Mouse (Mus musculus) embryonic facial prominence, embryonic 12.5 days (tissue): ENCODE measurements around the gene Eps15. TPM values are rescaled to one million over a fixed set of nuclear protein-coding genes. Genes with fewer than 3 reads are reported as not detected.

Experiments used
- ATAC-seq: fragments of 200-750 bp; cut with Nextera tagmentation; 2 replicates; pipeline ENCODE4 v1.8.0; 2017; ENCODE audit not compliant: insufficient number of reproducible peaks, insufficient read depth, low FRiP score, low TSS enrichment
- H3K27ac ChIP-seq: fragments of 300-500 bp; sonication (generic); 2 replicates; pipeline ENCODE4 v1.5.1; 2016; ENCODE audit warnings: mild to moderate bottlenecking
- H3K27me3 ChIP-seq: fragments of 300-500 bp; sonication (generic); 2 replicates; pipeline ENCODE4 v1.6.1; 2016; ENCODE audit warnings: mild to moderate bottlenecking, moderate library complexity
- H3K36me3 ChIP-seq: fragments of 300-500 bp; sonication (generic); 2 replicates; pipeline ENCODE4 v1.6.1; 2016; ENCODE audit warnings: mild to moderate bottlenecking
- H3K4me1 ChIP-seq: fragments of 300-500 bp; sonication (generic); 2 replicates; pipeline ENCODE4 v1.6.1; 2016
- H3K4me2 ChIP-seq: fragments of 300-500 bp; sonication (generic); replicated peaks from 2 replicates; pipeline ENCODE4 v1.6.1; 2016; ENCODE audit warnings: mild to moderate bottlenecking, moderate library complexity
- H3K4me3 ChIP-seq: fragments of 300-500 bp; sonication (generic); 2 replicates; pipeline ENCODE4 v1.5.1; 2016; ENCODE audit warnings: mild to moderate bottlenecking
- H3K9ac ChIP-seq: fragments of 300-500 bp; sonication (generic); 2 replicates; pipeline ENCODE4 v1.6.1; 2016; ENCODE audit warnings: mild to moderate bottlenecking, moderate library complexity
- H3K9me3 ChIP-seq: fragments of 300-500 bp; sonication (generic); 2 replicates; pipeline ENCODE4 v1.6.1; 2016; ENCODE audit warnings: mild to moderate bottlenecking, moderate library complexity
- WGBS: fragments of 180-500 bp; shearing (Covaris S2); methylation state at CpG from one replicate; pipeline ENCODE4 v1.1.7; 2016; 5-methylcytosine and 5-hydroxymethylcytosine counted together
- polyA plus RNA-seq: library from polyadenylated mRNA; unstranded; fragments of >200 nt; fragmentation: Nextera tagmentation; extraction: Ambion mirVana; gene quantifications from 2 replicates; pipeline ENCODE4 v1.2.1, GENCODE M21; 2016

The Eps15 gene
- polyA plus RNA-seq, result 45.9 and 51.1 TPM in 2 replicates

DNA sequence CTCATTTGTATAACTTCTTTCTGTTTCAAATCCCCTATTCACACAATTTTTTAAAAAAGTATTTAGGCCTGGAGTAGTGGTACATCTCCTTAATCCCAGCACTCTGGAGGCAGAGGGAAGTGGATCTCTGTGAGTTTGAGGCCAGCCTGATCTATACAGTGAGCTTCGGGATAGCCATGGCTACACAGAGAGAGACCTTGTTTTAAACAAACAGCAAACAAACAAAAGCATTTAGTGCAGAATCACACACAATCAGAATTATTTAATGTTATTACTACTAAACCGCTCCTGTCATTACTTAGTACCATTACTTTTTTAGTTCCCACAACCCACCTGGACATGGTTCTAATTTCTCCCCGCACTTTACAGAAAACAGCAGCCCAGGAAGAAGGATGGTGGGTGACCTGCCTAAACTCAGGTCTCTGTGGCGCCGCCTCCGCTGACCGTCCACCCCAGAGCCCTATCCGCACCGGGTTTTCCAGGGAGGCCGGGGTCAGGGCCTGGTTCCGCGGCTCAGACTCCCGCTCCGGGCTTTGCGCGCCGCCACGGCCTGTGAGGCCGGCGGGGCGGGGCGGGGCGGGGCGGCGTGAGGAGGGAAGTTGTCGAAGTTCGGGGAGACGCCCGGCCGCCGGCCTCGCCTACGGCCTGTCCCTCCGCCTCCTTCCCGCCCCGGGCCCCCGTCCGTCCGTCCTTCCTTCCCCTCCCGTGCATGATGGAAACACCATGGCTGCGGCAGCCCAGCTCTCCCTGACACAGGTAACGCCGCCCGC is at the start of gene Eps15:
Eps15 (plus strand) TSS at position 580 of the 770 bp plus-strand sequence.
- Histone ChIP-seq H3K27me3 (no peaks in the 10 kb centered on the region), H3K4me1 (peaks cover 13% of the 10 kb centered on the region; the same call in 1 of the 2 replicates), H3K4me2 (peak within 1 kb of the TSS; percentile 68), H3K36me3 (no peaks in the 10 kb centered on the region), H3K4me3 (peak within 1 kb of the TSS; percentile 88), H3K9me3 (no peaks in the 10 kb centered on the region), H3K27ac (peak within 1 kb of the TSS; percentile 81), H3K9ac (peak within 1 kb of the TSS; percentile 86)
- peak; percentile 91 for ATAC-seq
- WGBS, result 4% methylated on average over 38 of the region's 44 CpGs

DNA sequence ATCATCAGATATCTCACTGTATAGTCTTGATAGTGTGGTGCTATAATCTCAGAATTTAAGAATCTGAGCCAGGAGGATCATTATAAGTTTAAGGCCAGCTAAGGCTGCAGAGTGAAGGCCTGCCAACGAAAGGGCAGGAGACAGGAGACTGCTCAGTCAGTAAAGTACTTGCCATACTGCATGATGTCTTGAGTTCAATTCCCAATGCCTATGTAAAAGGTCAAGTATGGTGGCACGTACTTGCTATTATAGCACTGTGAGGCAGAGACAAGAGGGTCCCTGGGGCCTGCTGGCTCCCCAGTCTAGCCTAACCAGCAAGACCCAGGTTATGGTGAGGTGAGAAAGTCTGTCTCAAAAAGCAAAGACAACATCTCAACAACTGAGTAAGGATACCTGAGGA is 45.9 kb upstream of the Eps15 start, which contains the start of gene Calr4:
Calr4 (plus strand) TSS at position 301 of the 400 bp plus-strand sequence.
- 76% methylated on average over 2 of the region's 2 CpGs for whole genome bisulfite sequencing
- H3K4me2 ChIP-seq, result no peak within 1 kb of the TSS
- no peaks in the 10 kb centered on the region for H3K36me3 ChIP-seq
- H3K4me3 ChIP-seq, result no peak within 1 kb of the TSS
- no peaks in the 10 kb centered on the region for H3K9me3 ChIP-seq
- ATAC-seq, result no peak
- H3K4me1 ChIP-seq, result peaks cover 9% of the 10 kb centered on the region; the same call in 1 of the 2 replicates
- no peak within 1 kb of the TSS for H3K9ac ChIP-seq
- no peak within 1 kb of the TSS for H3K27ac ChIP-seq
- H3K27me3 ChIP-seq, result no peaks in the 10 kb centered on the region

DNA sequence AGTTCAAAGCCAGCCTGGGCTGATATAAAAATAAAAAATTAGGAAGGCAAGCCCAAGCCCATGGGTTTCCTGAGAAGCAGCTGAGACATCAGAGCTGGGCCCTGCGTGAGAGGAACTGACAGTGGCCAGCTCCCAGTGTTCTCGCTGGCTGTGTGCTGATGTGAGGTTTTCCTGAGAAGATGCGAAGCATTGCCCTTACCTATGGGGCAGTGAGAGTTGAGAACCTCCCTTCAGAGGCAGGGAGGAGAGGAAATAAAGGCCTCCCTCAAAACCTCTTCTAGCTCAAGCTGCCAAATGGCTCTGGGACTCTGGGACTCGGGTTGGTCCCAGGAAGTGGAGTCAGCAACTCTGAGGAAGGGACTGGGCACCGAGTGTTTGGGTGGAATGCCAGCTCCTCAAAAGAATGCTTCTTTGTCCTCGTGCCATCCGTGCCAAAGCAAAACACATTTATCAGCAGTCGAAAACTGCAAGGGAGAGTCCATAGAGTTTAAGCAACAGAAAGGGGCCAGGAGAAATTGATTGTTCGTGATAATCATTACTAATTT is 45.2 kb upstream of the Eps15 start:
- 68% methylated on average over 9 of the region's 9 CpGs for WGBS
- Histone ChIP-seq H3K36me3 (no peaks in the 10 kb centered on the region), H3K9me3 (no peaks in the 10 kb centered on the region), H3K4me3 (no peak overlapping the region), H3K27me3 (no peaks in the 10 kb centered on the region), H3K4me2 (no peak overlapping the region), H3K27ac (no peak overlapping the region), H3K4me1 (peaks cover 9% of the 10 kb centered on the region; the same call in 1 of the 2 replicates), H3K9ac (no peak overlapping the region)
- no peak for ATAC-seq

DNA sequence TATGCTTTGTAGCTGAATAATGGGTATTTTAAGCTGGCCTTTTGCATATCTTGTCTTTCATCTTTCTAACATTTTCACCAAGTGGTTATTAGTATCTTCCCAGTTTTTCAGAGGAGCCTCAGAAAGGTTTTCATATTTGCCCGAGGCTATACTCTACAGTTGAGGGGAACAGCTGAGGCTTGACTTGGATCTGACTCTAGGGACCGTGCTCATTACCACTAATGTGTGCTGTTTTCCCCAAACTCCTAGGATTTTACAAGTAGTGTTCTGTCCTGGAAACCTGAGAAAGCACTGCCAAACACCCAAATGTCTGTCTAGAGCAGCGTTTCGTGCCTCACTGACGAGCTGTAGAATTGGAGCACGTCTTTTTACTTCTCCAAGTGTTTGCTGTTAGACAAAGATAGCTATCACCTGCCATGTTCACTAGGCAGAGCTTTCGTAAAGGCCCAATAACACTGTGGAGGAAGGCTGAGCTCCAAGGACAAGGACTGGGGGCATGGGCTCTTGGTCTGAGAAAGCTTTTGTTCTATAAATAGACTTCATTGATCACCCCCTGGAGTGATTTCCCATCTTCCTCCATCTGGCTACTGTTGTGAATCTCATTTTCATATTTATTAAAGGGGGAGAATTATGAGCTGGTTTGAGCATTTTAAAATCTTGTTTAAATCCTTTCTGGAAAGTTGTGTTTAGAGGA is 43.7 kb upstream of the Eps15 start:
- Histone ChIP-seq H3K4me3 (no peak overlapping the region), H3K4me1 (peaks cover 9% of the 10 kb centered on the region; the same call in 1 of the 2 replicates), H3K4me2 (no peak overlapping the region), H3K27me3 (no peaks in the 10 kb centered on the region), H3K9me3 (no peaks in the 10 kb centered on the region), H3K27ac (no peak overlapping the region), H3K9ac (no peak overlapping the region), H3K36me3 (no peaks in the 10 kb centered on the region)
- WGBS, result 54% methylated on average over 7 of the region's 7 CpGs
- ATAC-seq, result no peak

- no peak for ATAC-seq
- WGBS, result 74% methylated on average over 24 of the region's 24 CpGs
Observed at GRCm38 (mm10) chr4:109238428-109239268, 41.4 kb upstream of the Eps15 start.

DNA sequence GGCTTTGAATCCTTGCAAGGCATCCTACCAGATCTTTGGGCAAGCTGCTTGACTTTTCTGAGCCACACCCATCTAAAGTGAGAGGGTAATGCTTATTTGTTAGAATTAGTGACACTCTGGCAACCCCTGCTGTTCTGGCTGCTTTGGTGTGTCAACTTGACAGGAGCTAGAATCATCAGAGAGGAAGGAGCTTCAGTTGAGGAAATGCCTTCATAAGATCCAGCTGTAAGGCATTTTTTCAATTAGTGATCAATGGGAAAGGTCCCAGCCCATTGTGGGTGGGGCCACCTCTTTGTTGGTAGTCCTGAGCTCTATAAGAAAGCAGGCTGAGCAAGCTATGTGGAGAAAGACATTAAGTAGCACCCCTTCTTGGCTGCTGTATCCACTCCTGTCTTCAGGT is 38.8 kb upstream of the Eps15 start:
- 0 out of 2 replicates have a peak overlapping the region, but pooled peaks have one; percentile 11 for H3K27ac ChIP-seq
- no peak for ATAC-seq
- H3K27me3 ChIP-seq, result no peaks in the 10 kb centered on the region
- H3K36me3 ChIP-seq, result no peaks in the 10 kb centered on the region
- no peak overlapping the region for H3K4me3 ChIP-seq
- no peak overlapping the region for H3K4me2 ChIP-seq
- H3K9me3 ChIP-seq, result no peaks in the 10 kb centered on the region
- no peak overlapping the region for H3K9ac ChIP-seq
- H3K4me1 ChIP-seq, result peaks cover 8% of the 10 kb centered on the region; the same call in 1 of the 2 replicates

More at GRCm38 (mm10) chr4:109238428-109239268, 41.4 kb upstream of the Eps15 start:
- H3K4me1 ChIP-seq, result peaks cover 9% of the 10 kb centered on the region; the same call in 1 of the 2 replicates
- H3K27ac ChIP-seq, result no peak overlapping the region
- H3K4me3 ChIP-seq, result no peak overlapping the region
- no peaks in the 10 kb centered on the region for H3K27me3 ChIP-seq
- no peaks in the 10 kb centered on the region for H3K9me3 ChIP-seq
- no peak overlapping the region for H3K4me2 ChIP-seq
- H3K9ac ChIP-seq, result no peak overlapping the region
- H3K36me3 ChIP-seq, result no peaks in the 10 kb centered on the region

- H3K36me3 ChIP-seq, result no peaks in the 10 kb centered on the region
- 51% methylated on average over 4 of the region's 4 CpGs for WGBS
- no peak overlapping the region for H3K4me2 ChIP-seq
- H3K27me3 ChIP-seq, result no peaks in the 10 kb centered on the region
- no peak overlapping the region for H3K4me3 ChIP-seq
- H3K9ac ChIP-seq, result no peak overlapping the region
- peaks cover under 1% of the 10 kb centered on the region; the same call in 1 of the 2 replicates for H3K4me1 ChIP-seq
- 0 out of 2 replicates have a peak overlapping the region, but pooled peaks have one; percentile 11 for H3K27ac ChIP-seq
- ATAC-seq, result no peak
- H3K9me3 ChIP-seq, result no peaks in the 10 kb centered on the region
Observed at GRCm38 (mm10) chr4:109241934-109242333, 38.1 kb upstream of the Eps15 start.

GRCm38 (mm10) chr4:109244506-109244905 is 35.6 kb upstream of the Eps15 start:
- H3K4me1 ChIP-seq, result no peaks in the 10 kb centered on the region; the same call in 1 of the 2 replicates
- H3K9me3 ChIP-seq, result no peaks in the 10 kb centered on the region
- no peak overlapping the region for H3K4me3 ChIP-seq
- no peak overlapping the region for H3K9ac ChIP-seq
- ATAC-seq, result no peak
- no peak overlapping the region for H3K4me2 ChIP-seq
- no peaks in the 10 kb centered on the region for H3K27me3 ChIP-seq
- H3K27ac ChIP-seq, result no peak overlapping the region
- H3K36me3 ChIP-seq, result no peaks in the 10 kb centered on the region
- 72% methylated on average over 7 of the region's 7 CpGs for WGBS

GRCm38 (mm10) chr4:109245016-109245620 is 35.0 kb upstream of the Eps15 start:
- no peaks in the 10 kb centered on the region for H3K36me3 ChIP-seq

GRCm38 (mm10) chr4:109251605-109252004 is 28.5 kb upstream of the Eps15 start:
- H3K9me3 ChIP-seq, result no peaks in the 10 kb centered on the region
- H3K36me3 ChIP-seq, result no peaks in the 10 kb centered on the region
- 40% methylated on average over 3 of the region's 3 CpGs for WGBS
- no peaks in the 10 kb centered on the region for H3K27me3 ChIP-seq
- no peak overlapping the region for H3K4me2 ChIP-seq
- H3K4me1 ChIP-seq, result no peaks in the 10 kb centered on the region
- no peak overlapping the region for H3K27ac ChIP-seq
- no peak overlapping the region for H3K4me3 ChIP-seq
- ATAC-seq, result no peak
- no peak overlapping the region for H3K9ac ChIP-seq

More at GRCm38 (mm10) chr4:109245016-109245620, 35.0 kb upstream of the Eps15 start:
- no peak overlapping the region for H3K4me2 ChIP-seq
- H3K4me3 ChIP-seq, result no peak overlapping the region
- no peaks in the 10 kb centered on the region for H3K9me3 ChIP-seq
- 73% methylated on average over 6 of the region's 6 CpGs for WGBS
- no peaks in the 10 kb centered on the region for H3K27me3 ChIP-seq
- H3K27ac ChIP-seq, result no peak overlapping the region
- ATAC-seq, result no peak
- no peaks in the 10 kb centered on the region; the same call in 1 of the 2 replicates for H3K4me1 ChIP-seq
- no peak overlapping the region; the same call in 1 of the 2 replicates for H3K9ac ChIP-seq
